Mouse (Mus musculus) cerebellum, adult 9-10 months (tissue): ENCODE results near the gene D630023F18Rik.

ENCODE experiments used
- DNase-seq: peaks from one replicate; pipeline ENCODE4 v3.0.0; 2022

The D630023F18Rik gene

DNA sequence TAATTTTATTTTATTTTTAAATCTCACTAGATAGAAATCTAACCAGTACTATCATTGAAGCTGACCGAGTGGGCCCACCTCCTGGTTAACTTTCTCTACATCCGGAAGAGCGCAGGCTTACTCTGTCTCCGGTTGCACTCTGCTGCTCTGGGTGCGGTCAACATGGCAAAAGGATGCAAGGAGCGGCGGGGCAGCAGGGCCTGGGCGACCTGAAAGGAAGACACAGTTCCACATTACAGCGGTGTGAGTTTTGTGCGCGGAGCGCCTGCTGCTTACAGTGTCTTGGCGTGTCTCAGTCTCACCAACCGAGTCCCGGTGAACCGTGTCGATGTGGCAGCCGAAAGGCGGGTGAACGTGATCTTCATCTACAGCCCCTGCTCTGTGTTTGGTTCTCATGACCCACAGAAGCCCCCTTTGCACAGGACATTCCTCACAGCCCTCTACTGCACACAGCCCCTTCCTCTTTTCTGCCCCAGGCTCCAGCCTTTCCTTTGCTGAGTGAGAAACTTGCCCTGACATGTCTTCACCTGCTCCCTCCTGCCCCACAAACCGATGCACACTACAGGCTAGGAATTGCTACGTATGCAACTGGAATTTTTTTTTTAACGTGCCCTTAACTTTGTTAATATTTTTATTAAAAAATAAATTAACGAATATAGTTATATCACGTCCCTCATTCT is 13.1 kb downstream of the D630023F18Rik start:
- no peak for DNase-seq

DNA sequence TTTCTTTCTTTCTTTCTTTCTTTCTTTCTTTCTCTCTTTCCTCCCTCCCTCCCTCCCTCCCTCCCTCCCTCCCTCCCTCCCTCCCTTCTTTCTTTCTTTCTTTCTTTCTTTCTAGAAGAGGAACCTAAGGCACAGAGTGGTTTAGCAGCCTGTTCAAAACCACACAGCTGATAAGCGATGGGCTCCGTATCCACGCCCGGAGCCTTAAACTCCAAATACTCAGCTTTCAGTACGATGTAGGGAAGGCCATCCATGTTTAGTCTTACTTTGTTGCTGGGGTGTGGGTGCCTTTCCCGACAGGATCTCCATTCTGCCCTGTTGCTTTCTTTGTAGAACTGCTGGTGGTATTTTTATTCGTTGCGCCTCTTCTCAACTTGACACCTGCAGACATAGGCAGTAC is 13.8 kb downstream of the D630023F18Rik start:
- DNase-seq, result no peak

DNA sequence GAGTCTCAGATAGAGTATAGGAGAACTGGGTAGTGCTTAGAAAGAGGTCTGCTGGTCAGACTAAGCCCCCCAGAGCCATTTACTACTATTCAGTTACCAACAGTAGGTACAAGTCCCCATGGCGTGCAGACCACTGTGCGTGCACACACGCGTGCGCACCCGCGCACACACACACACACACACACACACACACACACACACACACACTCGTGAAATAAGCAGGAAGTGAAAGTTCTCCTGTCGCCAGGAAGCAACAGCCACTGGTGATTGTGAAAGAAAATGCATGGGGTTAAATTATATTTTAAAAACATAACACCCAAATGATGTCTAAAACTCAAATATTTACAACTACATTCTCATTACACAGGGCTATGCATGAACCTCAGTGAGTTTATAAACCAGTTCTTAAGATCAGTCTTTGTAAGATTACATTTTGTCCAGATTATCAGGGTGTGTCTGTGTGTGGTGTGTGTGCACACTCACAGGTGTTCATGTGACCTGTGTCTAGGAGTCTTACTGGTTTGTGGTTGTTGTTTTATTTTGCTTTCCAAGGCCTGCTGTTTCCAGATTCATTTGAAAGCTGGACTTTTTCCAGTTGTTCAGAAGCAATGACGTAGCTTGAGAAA is 15.2 kb downstream of the D630023F18Rik start:
- no peak for DNase-seq

DNA sequence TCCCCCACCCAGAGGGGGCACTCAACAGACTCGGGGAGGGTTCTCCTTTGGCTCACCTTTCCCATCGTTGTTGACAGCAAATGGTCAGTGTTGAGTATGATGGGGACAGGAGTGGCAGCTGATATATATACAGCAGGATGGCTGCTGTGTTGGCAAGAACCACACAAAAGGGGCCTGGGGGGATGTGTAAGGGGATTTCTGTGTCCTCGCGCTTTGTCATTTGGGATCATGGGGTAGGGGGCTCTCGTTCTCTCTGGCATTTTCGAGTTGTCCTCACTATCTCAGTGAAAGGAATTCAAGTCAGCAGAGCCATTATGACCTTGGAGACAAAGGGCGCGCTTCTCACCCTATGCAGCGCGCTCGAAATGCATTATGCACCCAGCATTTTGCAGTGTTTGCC is 19.7 kb downstream of the D630023F18Rik start, which contains the start of gene Cryga:
Gene Cryga, minus strand, starts transcription at position 101 of the 400 bp plus-strand sequence.
- DNase-seq, result no peak

DNA sequence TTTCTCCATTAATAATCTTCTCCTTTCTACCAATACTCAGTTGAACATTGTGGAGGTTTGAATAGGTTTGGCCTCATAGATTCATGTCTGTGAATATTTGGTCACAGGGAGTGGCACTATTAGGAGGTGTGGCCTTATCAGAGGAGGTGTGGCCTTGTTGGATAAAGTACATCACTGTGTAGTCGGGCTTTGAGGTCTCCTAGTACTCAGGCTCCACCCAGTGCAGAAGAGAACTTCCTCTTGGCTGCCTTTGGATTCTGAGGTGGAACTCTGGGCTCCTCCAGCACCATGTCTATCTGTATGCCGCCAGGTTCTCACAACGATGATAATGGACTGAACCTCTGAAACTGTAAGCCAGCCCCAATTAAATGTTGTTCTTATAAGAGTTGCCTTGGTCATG is 26.1 kb downstream of the D630023F18Rik start:
- DNase-seq, result no peak

DNA sequence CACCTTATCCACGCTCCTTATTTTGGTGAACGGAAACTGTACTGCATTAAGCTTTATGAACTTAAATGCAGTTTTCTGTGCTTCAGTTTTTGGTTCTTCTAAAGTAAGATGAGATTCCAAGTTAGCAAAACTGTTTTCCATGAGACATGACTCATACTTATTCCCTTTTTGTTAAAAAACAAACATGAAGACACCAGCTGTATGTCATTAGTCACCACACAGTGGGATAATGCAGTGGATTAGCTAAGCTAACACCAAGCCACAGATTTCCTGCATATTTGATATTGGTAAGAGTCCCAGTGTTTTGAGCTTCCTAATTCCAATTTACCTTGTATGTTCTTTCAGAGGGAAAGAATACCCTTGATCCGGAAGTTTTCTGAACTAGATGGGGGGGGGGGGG is 31.4 kb downstream of the D630023F18Rik start:
- no peak for DNase-seq

DNA sequence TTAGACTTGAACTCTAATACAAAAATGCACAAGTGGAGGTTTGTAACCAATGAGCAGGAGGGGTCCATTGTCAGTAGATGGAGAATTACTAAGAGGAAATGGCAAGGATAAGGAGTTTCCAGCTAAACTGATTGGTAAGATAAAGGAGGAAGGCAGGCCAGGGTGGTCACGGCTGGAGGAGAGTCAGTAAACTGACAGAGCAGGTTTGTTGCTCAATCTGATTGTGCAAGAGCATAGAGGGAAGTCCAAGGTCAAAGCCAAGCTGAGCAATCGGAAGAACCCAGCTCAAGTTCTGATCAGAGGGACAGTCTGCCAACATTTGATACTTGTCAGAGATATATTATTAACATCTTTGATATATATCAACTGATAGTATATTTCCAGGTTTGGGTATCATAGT is 32.6 kb downstream of the D630023F18Rik start:
- DNase-seq, result no peak

DNA sequence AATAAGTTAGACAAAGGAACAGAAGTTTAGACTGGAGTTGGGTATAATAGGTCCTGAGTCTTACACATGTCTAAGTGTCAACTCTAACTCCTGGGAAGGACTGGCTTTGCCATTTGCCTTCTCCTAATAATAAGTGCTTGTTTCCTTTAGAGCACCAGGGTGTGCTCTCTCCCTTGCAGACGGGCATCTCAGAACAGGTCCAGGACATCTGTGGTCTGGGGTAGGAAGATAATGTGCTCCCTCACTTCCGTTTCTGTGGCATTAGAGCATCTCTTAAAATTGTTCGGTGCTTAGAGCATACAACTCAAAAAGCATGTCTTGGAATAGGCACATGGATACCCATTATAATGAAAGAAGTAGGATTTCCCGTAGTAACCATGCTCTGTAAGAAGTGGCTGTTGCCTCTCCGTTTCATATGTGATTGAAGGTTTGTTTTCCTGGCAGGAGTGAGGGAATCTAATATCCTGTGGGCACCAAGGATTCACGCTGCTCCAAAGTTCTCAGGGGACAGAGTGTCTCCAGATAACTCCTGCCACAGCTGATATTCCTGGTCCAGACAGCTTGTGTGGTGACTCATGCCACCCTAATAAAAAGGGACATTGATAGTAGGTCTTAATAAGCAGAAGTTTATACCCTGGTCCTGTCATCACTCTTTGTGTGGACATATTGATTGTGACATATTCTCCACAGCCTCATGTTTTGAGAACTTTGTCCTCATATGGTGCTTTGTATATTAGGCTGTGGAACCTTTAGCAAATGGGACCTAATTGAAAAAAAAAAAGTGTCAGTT is 34.3 kb downstream of the D630023F18Rik start:
- DNase-seq, result no peak

DNA sequence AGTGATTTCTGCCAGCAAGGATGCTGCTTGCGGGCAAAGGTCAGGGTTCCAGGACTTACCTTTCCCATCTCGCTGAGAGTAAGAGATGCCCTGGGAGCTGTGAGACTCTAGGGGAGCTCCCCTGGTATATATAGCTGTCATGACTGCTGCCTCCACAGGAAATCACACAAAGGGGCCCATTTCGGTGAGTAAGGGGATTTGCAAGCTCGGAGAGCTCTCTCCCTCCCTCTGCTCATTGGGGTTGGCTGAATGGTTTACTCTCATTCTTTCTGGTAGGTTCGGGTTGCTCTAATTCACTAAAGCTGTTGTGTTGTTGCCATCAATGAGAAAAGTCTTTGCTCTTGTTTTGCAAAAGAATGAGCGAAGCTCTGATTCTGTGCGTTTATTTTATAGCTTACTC is 40.8 kb downstream of the D630023F18Rik start, which contains the start of gene Crygb:
Gene Crygb, minus strand, starts transcription at position 101 of the 400 bp plus-strand sequence.
- DNase-seq, result no peak

DNA sequence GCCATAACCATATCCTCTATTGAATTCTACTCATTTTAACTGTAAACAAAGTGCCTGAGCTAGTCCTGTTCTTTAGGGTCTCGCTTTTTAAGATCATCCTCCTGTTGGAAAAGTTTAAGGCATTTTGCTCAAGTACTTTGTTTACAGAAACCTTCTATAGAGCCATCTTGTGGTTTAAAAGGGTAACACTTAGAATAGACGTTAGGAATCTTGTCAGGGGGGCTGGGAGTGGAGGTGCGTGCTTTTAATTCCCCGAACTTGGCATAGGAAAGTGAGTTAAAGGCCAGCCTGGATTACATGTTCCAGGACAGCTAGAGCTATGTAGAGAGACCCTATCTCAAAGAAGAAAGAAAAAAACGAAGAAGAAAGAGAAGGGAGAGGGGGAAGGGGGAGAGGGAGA is 47.4 kb downstream of the D630023F18Rik start:
- no peak for DNase-seq

DNA sequence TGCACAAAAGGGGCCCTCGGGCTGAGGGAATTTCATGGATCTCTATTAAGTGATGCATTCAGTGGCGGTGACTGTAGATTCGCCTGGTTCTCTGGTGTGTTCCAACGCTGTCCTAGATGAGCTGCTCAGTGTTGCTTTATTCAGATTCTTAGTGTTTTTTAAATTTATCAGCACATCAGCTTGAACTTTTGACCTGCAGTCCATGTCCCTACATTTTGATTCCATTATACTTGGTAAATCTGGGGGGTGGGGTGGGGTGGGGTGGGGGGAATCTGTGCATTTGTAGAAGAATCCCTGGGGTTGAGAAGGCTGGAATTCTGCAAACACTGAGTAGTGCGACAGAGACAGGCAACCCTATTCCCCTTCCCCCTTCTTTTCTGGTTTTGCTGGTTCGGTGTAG is 49.4 kb downstream of the D630023F18Rik start, which contains the start of gene Crygc:
Gene Crygc, minus strand, starts transcription at position 101 of the 400 bp plus-strand sequence.
- no peak for DNase-seq

DNA sequence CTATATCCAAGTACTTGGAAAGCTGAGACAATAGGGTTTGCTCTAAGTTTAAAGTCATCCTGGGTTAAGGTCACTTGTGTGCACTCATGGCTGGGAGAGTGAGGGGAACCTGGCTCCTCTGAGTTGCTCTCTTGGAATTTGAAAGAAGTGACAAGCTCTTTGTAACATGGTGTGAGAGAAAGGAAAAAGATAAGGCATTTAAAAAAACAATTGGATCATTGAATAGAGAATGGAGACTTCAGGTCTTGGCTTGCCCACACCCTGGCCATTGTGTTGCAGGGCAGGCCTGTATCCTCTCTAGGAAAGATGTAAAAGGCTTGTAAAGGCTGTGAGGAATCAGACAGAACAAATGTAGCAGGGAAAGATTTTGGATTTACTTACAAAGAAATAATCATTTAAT is 55.2 kb downstream of the D630023F18Rik start:
- no peak for DNase-seq

DNA sequence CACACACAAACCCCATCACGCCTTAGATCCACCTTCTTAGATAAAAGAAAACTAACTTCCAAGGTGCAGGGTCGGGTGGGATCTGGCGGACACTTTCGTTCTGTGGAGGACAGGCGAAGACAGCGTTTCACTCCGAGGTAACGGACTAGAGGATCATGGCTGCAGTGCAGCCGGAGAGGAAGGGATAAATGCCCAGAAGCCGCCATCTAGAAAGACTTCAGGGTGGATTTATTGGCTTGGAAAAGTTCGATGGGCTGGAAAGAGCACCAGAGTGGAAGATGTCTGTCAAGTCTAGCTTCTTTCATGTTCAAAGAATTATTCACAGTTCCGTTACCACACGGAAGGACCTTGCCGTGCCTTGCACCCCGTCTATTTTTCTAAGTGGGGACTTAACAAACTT is 58.8 kb downstream of the D630023F18Rik start:
- DNase-seq, result no peak

DNA sequence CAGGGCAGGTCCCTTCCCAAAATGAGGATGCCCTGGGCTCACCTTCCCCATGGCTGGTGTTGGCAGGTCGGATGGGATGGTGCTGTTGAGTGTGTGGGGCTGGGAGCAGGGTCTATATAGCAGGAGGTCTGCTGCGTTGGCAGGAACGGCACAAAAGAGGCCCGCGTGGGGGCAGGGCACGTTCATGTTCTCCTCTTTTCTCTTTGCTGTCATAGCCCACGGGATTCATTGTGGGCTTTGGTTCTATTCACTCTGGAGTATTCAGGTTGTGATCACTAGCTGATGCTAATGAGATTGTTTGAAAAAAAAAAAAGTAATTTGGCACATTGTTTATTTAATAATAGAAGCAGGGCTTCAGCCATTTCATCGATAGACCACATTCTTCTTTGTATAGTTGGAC is 59.7 kb downstream of the D630023F18Rik start, which contains the start of gene Crygd:
Gene Crygd, minus strand, starts transcription at position 101 of the 400 bp plus-strand sequence.
- no peak for DNase-seq
